Mouse (Mus musculus) ES-E14 (cell line): ENCODE measurements around the gene Dnmbp. TPM values are rescaled to one million over a fixed set of nuclear protein-coding genes. Genes with fewer than 3 reads are reported as not detected.

Source experiments
- DNase-seq: peaks from one replicate; pipeline ENCODE4 v3.0.0-alpha.2; 2013; ENCODE audit warnings: low read depth, low spot score
- H3K27ac ChIP-seq: 2 replicates; pipeline ENCODE4 v1.5.1; 2012; ENCODE audit warnings: low read depth, mild to moderate bottlenecking, low read length, moderate library complexity, mixed read lengths; ENCODE audit not compliant: poor library complexity, insufficient read depth, severe bottlenecking
- H3K36me3 ChIP-seq: 2 replicates; pipeline ENCODE4 v1.6.1; 2012; ENCODE audit warnings: mild to moderate bottlenecking, low read length, moderate library complexity, mixed read lengths; ENCODE audit not compliant: control insufficient read depth, poor library complexity, insufficient read depth, severe bottlenecking
- H3K4me1 ChIP-seq, 2 experiments: fragments of 150-350 bp in 1 of 2; sonication (generic) in 1 of 2; 2 replicates each; pipeline ENCODE4 v1.6.1; 2012; ENCODE audit warnings: low read length in 2 of 2, mild to moderate bottlenecking in 1 of 2, mixed read lengths in 1 of 2; ENCODE audit not compliant: control insufficient read depth in 2 of 2, insufficient read depth in 2 of 2, poor library complexity in 1 of 2
- H3K4me3 ChIP-seq, 2 experiments: fragments of 150-350 bp in 1 of 2; sonication (generic) in 1 of 2; 2 replicates each; pipeline ENCODE4 v1.5.1; 2012; ENCODE audit warnings: low read length in 2 of 2, low read depth in 1 of 2, mild to moderate bottlenecking in 1 of 2, mixed read lengths in 1 of 2; ENCODE audit not compliant: insufficient read depth in 1 of 2, poor library complexity in 1 of 2, severe bottlenecking in 1 of 2
- H3K9ac ChIP-seq: 2 replicates; pipeline ENCODE4 v1.6.1; 2012; ENCODE audit warnings: low read depth, mild to moderate bottlenecking, low read length, mixed read lengths; ENCODE audit not compliant: poor library complexity, insufficient read depth, severe bottlenecking
- H3K9me3 ChIP-seq: fragments of 150-350 bp; sonication (generic); 2 replicates; pipeline ENCODE4 v1.6.1; 2012; ENCODE audit warnings: low read depth, mild to moderate bottlenecking, low read length; ENCODE audit not compliant: control insufficient read depth, insufficient read depth
- CHD2 ChIP-seq: IDR thresholded peaks from 2 replicates; pipeline ENCODE4 v1.6.1; 2014; ENCODE audit warnings: mild to moderate bottlenecking, low read depth, low read length, inconsistent platforms
- HCFC1 ChIP-seq: IDR thresholded peaks from 2 replicates; pipeline ENCODE4 v1.6.1; 2012; ENCODE audit warnings: low read length, inconsistent platforms, borderline replicate concordance; ENCODE audit not compliant: insufficient read depth
- MAFK ChIP-seq: IDR thresholded peaks from 2 replicates; pipeline ENCODE4 v1.6.1; 2014; ENCODE audit warnings: mild to moderate bottlenecking, low read depth, low read length, inconsistent platforms; ENCODE audit not compliant: insufficient read depth
- ZC3H11A ChIP-seq: IDR thresholded peaks from 2 replicates; pipeline ENCODE4 v1.6.1; 2012; ENCODE audit warnings: low read depth, mild to moderate bottlenecking, inconsistent platforms, low read length, borderline replicate concordance
- ZNF384 ChIP-seq: IDR thresholded peaks from 2 replicates; pipeline ENCODE4 v1.6.1; 2012; ENCODE audit warnings: low read depth, low read length, inconsistent platforms
- in situ Hi-C, 2 experiments: fragments of 600-800 bp; cut with MboI; formaldehyde crosslinking; loops; one replicate each; pipeline ENCODE4 v1.15.1; 2025; ENCODE audit warnings: low sequenced_read_pairs in 2 of 2, inconsistent platforms in 1 of 2; ENCODE audit not compliant: unreplicated experiment in 2 of 2
- total RNA-seq: library from RNA; depleted of rRNA; stranded (reverse); fragments of 300-350 nt; gene quantifications from 2 replicates; pipeline ENCODE4 v1.2.3, GENCODE M21; 2012

Gene Dnmbp
- total RNA-seq, 1 experiment = 11.5 TPM

DNA sequence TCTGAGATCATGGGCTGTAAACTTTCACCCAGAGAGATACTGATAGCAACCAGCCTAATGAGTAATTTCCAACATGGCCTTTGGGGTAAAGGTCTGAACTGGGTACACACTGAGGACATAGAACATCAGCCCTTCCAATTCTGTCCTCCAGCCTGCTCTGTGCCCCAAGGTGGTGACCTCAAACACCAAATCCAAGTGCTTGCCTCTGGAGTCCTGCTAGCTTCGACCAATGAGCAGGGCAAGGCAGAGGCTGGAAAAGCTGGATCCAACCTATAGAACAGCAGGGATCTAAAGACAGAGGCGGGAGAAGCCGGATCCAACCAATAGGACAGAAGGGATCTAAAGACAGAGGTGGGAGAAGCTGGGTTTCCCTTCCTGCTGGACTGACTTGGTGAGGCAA is 21.2 kb downstream of the Dnmbp start:
- no peak for TF ChIP-seq HCFC1
- peak; percentile 87 for TF ChIP-seq CHD2
- Histone ChIP-seq H3K4me3 (peak overlapping the region in 1 of 2 experiments; percentile 49; a peak in 2 of 4 replicates), H3K9ac (no peak overlapping the region), H3K9me3 (no peaks in the 10 kb centered on the region), H3K4me1 (peaks cover 3 to 17% of the 10 kb centered on the region in 2 experiments; a peak in 3 of 4 replicates), H3K36me3 (no peaks in the 10 kb centered on the region), H3K27ac (no peak overlapping the region)
- peak; percentile 88 for DNase-seq
- in situ Hi-C loops = no loop called here

DNA sequence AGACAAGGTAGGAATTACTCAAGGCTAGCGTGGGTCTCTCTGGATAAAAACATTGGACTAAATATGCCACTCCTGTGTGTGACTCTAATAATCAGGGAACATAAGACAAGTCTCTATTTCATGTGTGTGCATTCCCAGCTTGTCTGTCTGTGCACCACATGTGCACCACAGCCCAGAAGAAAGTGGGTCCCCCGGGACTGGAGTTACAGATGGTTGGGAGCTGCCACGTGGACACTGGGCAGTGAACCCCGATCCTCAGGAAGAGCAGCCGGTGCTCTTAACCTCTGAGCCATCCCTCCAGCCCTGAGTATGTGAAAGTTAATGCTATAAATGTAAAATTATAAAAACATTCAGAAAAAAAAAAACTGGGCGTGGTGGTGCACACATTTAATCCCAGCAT is 22.2 kb downstream of the Dnmbp start:
- Histone ChIP-seq H3K36me3 (no peaks in the 10 kb centered on the region), H3K4me1 (peaks cover 3 to 19% of the 10 kb centered on the region in 2 experiments; a peak in 3 of 4 replicates), H3K9me3 (no peaks in the 10 kb centered on the region), H3K27ac (no peak overlapping the region), H3K4me3 (no peak overlapping the region), H3K9ac (no peak overlapping the region)
- no peak for DNase-seq
- TF ChIP-seq ZNF384 = no peak
- no peak for TF ChIP-seq HCFC1
- TF ChIP-seq ZC3H11A = no peak
- no peak for TF ChIP-seq CHD2
- TF ChIP-seq MAFK = no peak
- in situ Hi-C loops = no loop called here

DNA sequence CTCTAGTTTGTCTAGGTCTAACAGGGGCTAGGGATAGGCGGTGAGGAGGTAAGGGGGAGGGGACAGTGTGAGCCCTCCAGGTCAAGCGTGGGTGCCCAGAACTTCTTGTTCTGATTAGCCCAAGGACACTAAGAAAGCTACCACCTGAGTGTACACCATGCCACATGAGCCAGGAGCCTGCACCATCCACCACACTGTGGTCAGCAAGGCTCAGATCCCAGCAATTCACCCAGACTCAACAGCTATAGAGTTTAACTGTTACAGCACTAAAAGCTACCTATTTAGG is 22.6 kb downstream of the Dnmbp start:
- H3K4me1 ChIP-seq = peaks cover 3 to 16% of the 10 kb centered on the region in 2 experiments; a peak in 3 of 4 replicates
- in situ Hi-C loops = no loop called here
- H3K4me3 ChIP-seq = peak overlapping the region in 1 of 2 experiments; percentile 7; a peak in 1 of 4 replicates
- H3K9ac ChIP-seq = no peak overlapping the region
- no peak for DNase-seq
- TF ChIP-seq ZC3H11A (no peak), ZNF384 (no peak), MAFK (no peak), CHD2 (no peak), HCFC1 (no peak)
- no peaks in the 10 kb centered on the region for H3K36me3 ChIP-seq
- H3K9me3 ChIP-seq = no peaks in the 10 kb centered on the region
- H3K27ac ChIP-seq = no peak overlapping the region

DNA sequence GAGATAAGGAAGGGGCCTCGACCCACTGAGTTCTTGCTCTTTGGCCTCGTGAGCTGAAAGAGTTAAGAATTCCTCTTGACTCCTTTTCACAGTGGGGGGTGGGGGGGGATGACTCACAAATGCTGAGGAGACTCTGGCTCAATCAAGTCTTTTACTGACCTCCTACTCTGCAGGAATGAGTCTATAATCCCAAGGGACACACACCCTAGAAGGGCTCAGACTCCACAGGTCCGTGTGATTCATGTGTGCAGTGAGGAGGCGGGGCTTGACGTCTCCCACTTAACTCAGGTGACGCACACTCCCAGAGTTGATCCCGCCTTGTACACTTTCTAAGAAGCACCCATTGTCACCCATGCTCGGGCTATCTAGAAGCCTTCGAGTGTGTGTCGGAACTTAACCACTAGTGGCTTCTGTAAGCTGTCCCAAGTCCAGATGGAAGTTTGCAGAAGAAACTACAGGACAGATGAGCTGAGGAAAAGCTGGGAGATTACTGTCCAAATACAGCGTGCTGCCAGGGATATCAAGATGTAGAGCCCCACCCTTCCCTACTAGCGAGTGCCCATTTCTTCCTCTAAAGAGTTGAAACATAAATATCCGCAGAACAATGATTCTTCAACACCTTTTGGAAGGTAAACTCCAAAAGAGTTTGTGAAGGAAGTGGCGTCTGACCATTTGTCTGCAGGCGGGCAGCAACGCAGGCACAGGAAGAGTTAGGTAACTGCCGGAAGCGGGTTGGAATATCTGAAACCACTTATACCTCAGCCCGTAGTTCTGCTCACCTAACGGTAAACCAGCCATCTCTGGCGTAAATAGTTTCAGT is 23.2 kb downstream of the Dnmbp start:
- Histone ChIP-seq H3K36me3 (no peaks in the 10 kb centered on the region), H3K4me1 (peaks cover 3 to 16% of the 10 kb centered on the region in 2 experiments; a peak in 3 of 4 replicates), H3K9me3 (no peaks in the 10 kb centered on the region), H3K27ac (no peak overlapping the region), H3K9ac (peak overlapping the region; percentile 10; the same call in 1 of the 2 replicates), H3K4me3 (peak overlapping the region; percentile 7 to 43)
- TF ChIP-seq HCFC1 = no peak
- no peak for TF ChIP-seq CHD2
- TF ChIP-seq MAFK = no peak
- TF ChIP-seq ZNF384 = no peak
- TF ChIP-seq ZC3H11A = no peak
- no peak for DNase-seq
- in situ Hi-C loops = no loop called here

DNA sequence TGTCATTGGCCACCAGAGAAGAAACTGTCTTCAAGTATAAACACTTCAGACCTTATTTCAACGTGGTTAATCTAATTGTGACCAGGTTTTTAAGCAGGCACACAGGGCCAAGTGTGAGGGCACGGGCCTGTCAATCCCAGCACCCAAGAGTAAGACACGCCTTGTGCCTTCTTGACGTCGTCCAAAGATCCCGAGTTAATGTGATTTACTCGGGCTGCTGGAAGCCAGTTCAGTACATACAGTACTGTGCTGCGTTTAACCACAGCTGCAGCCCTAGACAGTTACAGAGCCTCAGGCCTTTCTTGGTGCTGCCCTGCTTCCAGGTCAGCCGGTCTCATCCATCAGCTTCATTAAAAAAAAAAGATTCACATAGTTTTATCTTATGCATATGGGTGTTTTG is 24.6 kb downstream of the Dnmbp start:
- TF ChIP-seq CHD2 (no peak), MAFK (no peak), ZNF384 (no peak), HCFC1 (no peak), ZC3H11A (no peak)
- DNase-seq = no peak
- Histone ChIP-seq H3K9me3 (no peaks in the 10 kb centered on the region), H3K27ac (no peak overlapping the region), H3K4me1 (peaks cover 3 to 10% of the 10 kb centered on the region in 2 experiments; a peak in 3 of 4 replicates), H3K4me3 (no peak overlapping the region), H3K36me3 (no peaks in the 10 kb centered on the region), H3K9ac (no peak overlapping the region)
- in situ Hi-C loops = no loop called here
